ENCODE assay signal across 16 mouse cellular contexts in the genomic region with DNA sequence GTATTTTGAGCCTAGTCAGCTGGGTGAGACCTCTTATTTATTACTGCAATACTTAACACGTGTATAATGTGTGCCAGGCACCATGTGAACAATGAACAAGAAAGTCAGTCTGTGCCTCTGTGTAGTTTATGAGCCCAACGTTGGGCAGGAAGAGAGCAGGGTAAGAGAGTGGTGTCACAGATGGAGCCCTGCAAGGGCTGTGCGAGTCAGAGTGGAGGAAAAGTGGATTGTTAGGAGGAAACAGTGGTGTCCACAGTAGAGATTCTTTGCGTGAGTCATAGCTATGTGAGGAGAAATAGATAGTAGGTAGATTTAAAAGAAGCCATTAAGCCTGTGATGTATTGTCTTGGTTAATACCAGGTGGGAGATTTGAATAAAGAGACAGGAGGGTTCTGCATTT.
"Had no signal": no experiment of that assay in that cellular context is flagged by ENCODE, and none has a peak within 500 bp of the region (broad histone marks: within the 10 kb centered on the region; RNA-seq: fewer than 3 reads in every experiment).

No protein-coding gene starts in this region.

- DNase-seq: kidney, postnatal 10 days; kidney, postnatal 4 days; liver; liver, embryonic 13.5 days; liver, postnatal 0 days; lung, postnatal 14 days; right cerebral cortex, postnatal 14 days; thymus, adult 2 months; thymus, postnatal 25 days had no signal

- H3K9ac ChIP-seq: limb, embryonic 12.5 days; liver, embryonic 13.5 days; liver, postnatal 0 days; lung, embryonic 15.5 days; midbrain, embryonic 15.5 days; stomach, embryonic 15.5 days had no signal

- ATAC-seq: liver, postnatal 0 days; midbrain, embryonic 15.5 days had no signal

- H3K27me3 ChIP-seq: limb, embryonic 12.5 days; liver, embryonic 13.5 days; lung, embryonic 15.5 days; megakaryocyte, embryonic 14.5 days; midbrain, embryonic 15.5 days; stomach, embryonic 15.5 days had no signal

- H3K9me3 ChIP-seq: liver, embryonic 13.5 days; lung, embryonic 15.5 days; midbrain, embryonic 15.5 days; stomach, embryonic 15.5 days had no signal

- H3K4me3 ChIP-seq: limb, embryonic 12.5 days; liver, embryonic 13.5 days; lung, embryonic 15.5 days; megakaryocyte, embryonic 14.5 days; midbrain, embryonic 15.5 days; stomach, embryonic 15.5 days had no signal

- H3K27ac ChIP-seq: limb, embryonic 12.5 days; liver, embryonic 13.5 days; lung, embryonic 15.5 days; macrophage; midbrain, embryonic 15.5 days; stomach, embryonic 15.5 days had no signal

- H3K4me2 ChIP-seq: limb, embryonic 12.5 days; liver, embryonic 13.5 days; lung, embryonic 15.5 days; midbrain, embryonic 11.5 days; midbrain, embryonic 15.5 days; stomach, embryonic 15.5 days had no signal
